Mouse (Mus musculus) adrenal gland, postnatal 14 days (tissue): Measurements from ENCODE around the gene Fkbp6. TPM values are rescaled to one million over a fixed set of nuclear protein-coding genes. Genes with fewer than 3 reads are reported as not detected.

Experiments used
- DNase-seq: peaks from one replicate; pipeline ENCODE4 v3.0.0; 2021; ENCODE audit warnings: mixed read lengths
- total RNA-seq: library from RNA; stranded (reverse); gene quantifications from 2 replicates; pipeline ENCODE4 v1.2.3, GENCODE M21; 2021

Fkbp6 gene
- total RNA-seq, 1 experiment from 2014 or later = not detected

DNA sequence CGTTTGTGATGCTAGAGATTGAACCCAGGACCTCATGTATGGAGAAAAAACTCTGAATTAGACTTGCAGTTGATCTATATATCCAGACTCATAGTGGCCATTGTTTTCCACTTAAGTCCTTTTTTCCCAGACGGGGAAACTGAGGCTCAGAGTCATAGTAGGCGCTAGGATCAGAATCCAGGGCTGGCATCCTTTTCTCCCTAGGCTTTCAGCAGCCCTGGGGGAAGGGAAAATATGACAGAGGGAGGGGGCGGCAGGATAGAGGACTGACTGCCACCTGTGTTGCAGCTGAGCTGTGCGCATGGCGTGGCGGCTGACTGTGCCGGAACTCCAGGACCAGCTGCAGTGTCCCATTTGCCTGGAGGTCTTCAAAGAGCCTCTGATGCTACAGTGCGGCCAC lies 3.2 kb upstream of the Fkbp6 start, which contains the start of gene Trim50:
Gene Trim50, plus strand, starts transcription at position 301 of the 400 bp plus-strand sequence.
- no peak for DNase-seq

DNA sequence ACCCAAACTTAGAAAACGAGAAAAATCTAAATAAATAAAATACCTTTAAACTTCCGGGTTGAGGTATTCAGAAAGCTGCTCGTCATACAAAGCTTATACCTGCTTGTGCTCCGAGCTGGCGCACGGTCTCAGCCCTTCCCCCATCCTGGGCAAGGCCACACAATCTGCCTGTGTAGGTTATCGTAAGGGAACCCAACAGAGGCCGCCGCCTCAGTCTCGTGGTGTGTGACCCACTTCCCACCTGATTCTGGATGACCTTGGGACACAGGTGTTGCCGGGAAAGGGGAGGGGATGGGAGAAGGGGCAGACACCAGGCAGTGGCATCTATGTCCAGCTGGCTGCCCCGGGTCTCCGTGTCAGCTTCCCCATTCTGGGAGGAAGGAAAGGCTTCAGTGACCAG lies 1.8 kb upstream of the Fkbp6 start:
- DNase-seq = no peak

DNA sequence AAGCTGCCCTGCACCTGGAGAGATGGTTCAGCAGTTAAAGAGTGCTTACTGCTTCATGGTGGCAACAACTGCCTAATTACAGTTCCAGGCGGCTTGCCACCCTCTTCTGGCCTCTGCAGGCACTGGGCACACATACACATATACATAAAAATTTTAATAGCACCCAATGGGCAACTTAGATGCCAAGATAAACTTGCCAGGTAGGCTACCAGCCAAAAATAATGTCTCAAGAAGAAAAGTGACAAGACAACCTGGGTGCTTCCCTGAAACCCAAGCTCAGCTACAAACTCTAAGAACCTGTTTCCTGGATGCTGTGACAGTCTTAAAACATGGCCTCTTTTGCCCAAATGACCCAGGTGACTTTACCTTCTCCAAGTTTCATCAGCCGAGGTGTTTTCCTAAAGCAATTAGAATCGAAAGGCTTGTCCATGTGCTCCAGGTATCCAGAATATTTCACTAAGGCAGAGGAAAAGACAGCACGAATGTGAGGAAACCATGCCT lies 2.3 kb downstream of the Fkbp6 start:
- DNase-seq = no peak

DNA sequence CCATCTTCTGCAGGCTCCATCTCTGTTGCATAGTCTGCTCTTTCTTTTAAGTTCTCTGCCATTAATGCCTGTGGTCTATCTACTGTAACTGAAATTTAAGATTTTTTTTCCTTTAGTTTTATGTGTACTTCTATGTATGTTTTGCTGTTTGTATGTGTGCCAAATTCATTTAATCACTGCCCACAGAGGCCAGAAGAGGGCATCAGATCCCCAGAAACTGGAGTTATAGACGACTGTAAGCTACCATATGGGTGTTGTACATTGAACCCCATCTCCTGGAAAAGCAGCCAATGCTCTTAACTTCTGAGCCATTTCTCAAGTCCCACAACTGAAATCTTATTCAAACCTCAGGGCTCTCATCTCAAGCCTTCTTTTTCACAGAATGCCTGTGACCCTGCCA lies 3.4 kb downstream of the Fkbp6 start:
- no peak for DNase-seq

DNA sequence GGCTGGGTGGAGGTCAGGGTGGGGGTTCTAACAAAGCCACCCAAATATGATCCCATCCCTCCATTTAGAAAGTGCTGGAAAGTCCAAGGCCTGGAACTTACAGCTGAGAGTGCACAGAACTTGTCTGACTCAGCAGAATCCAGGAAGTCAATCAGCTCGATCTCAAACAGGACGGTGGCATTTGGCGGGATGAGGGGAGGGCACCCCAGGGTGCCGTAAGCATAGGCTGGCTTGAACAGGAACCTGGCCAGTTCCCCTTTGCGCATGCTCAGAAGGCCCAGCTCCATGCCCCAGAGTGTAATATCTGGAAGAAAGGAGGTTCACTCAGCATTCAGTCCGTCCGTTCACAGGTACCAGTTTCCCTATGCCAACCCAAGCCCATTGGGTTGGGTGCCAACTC lies 3.9 kb downstream of the Fkbp6 start:
- DNase-seq = no peak

DNA sequence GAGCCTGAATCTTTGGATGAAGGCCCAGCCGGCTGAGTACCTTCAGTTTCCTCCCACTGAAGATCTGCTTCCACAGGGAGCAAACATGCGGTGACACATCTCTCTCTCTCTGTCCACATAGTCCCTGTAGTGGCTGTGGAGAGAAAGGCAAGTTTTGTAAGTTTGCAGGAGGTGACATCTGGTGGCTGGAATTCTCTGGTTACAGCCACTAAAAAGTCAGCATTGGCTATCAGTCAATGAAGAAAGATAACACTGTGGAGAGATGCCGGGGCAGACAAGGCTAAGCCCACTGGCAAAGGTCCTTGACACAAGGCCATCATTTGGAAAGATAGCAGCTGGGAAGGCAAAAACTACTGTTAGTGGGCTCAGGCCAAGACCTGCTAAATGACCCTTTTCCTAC lies 12.3 kb downstream of the Fkbp6 start:
- DNase-seq = peak; percentile 60

DNA sequence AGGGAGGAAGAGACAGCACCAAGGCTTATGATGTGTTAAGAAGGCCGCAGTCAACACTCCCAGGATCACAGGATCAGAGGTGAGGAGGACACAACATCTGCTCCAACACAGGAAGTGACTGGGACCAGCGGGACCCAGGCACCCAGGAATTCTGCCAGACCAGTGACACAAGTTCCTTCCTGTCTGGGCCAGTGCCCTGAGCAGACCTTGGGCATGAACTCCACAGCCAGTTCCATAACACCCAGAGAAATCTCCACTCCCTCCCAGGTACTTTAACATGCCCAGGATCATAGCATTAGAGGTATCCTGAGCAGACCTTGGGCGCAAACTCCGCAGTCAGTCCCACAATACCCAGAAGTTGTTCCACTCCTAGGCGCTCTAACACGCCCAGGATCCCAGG lies 18.7 kb downstream of the Fkbp6 start:
- DNase-seq = peak; percentile 16

DNA sequence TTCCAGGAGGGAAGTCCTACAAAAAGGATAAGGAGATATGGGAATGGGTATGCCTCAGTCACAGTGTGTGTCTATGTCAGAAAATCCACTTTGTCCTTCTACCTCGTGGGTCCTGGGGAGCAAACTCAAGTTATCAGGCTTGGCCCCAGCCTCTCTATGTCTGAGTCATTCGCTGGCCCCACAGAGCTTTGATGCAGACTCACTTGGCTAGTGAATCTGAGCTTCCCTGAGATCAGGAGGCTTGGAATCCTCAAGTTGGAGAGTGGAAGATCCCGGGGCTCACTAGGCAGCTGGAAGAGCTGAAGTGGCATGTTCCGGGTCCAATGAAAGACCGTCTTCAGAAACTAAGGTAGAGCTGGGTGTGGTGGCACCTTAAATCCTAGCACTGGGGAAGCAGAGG lies 19.6 kb downstream of the Fkbp6 start:
- no peak for DNase-seq

DNA sequence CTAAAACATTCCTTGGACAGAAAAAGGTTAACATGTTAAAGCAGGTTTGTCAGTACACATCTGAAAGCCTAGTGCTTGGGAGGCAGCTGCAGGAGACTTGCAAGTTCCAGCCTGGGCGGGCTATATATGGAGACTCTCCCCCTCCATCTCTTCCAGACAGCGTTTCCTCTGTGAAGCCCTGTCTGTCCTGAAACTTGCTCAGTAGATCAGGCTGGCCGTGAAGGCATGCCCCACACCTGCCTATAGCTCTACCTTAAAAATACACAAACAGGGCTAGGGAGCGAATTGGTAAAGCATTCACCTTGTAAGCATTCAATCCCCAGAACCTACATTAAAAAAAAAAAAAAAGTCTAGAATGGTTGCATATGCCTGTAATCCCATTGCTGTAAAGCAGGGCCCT lies 20.4 kb downstream of the Fkbp6 start:
- no peak for DNase-seq

DNA sequence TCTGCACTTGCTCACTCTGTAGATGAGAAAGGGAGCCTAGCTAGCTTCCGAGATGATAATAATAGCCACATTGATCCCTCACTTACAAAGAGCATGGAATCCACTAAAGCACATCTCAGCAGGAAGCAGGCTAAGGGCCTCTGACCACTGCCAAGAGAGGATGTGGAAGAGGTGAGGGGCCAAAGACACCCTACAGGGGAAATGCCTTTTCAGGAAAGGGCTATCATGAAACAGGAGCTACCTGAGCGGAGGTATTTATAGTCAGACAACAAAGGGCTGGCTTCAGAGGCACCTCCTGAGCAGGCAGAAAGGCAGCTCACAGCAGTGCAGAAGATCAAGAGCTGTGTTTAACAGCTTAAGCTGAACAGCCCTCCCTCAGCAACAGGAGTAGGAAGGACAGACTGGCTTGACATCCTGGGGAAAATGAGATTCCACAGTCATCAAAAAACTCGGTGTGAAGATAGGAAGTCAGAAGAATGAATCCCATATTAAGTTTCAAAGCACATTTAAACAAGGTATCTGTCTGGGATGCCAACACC lies 23.7 kb downstream of the Fkbp6 start:
- DNase-seq = no peak

DNA sequence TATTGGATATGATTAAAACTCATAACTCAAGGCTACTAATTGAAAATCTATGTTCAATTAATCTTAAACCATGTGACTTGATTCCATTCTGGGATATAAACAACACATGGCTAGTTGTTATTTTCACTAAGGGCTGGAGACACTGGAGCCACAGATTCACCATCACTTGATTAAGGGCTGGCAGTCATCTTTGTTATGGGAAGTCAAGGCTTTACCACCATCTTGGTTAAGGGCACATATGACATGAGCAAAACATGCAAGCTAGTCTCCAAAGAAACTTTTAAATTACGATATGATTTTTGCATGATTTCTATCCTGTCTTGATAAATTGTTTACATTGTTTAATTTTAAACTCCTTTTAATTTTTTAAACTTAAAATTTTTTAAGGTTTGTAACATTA lies 27.6 kb downstream of the Fkbp6 start:
- no peak for DNase-seq

DNA sequence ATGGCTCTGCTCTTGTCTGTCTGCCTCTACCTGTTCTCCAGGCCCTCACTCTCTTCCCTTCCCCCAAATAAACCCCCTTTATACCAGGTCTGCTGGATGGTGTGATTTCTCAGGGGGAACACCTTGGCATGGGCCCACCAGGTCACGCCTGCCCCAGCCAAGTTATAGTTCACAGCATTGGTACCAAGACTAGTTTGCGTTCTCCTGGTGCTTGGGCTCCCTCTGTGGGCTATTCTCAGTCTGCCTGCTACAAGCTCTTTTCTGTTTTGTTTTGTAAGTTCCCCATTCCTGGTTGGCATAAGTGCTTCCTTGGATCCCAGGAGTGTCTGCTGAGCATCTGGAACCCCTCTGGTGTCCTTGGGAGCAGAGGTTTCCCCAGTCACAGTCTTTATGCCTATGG lies 30.0 kb downstream of the Fkbp6 start:
- no peak for DNase-seq

DNA sequence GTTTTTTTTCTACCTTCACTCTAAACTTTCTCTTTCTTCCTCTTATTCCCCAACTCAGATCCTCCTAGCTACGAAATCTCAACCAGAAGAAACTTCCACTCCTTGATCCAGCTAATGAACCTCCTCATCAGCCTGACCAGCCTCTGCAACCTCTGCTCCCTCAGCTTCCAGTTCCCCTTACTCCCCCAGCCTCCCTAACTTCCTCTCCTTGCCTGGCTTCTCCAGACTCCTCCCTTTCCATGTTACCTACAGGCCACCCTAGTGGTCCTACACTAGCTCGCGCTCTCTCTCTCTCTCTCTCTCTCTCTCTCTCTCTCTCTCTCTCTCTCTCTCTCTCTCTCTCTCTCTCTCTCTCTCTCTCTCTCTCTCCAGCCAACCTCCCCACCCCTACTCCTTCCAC lies 33.7 kb downstream of the Fkbp6 start:
- no peak for DNase-seq

DNA sequence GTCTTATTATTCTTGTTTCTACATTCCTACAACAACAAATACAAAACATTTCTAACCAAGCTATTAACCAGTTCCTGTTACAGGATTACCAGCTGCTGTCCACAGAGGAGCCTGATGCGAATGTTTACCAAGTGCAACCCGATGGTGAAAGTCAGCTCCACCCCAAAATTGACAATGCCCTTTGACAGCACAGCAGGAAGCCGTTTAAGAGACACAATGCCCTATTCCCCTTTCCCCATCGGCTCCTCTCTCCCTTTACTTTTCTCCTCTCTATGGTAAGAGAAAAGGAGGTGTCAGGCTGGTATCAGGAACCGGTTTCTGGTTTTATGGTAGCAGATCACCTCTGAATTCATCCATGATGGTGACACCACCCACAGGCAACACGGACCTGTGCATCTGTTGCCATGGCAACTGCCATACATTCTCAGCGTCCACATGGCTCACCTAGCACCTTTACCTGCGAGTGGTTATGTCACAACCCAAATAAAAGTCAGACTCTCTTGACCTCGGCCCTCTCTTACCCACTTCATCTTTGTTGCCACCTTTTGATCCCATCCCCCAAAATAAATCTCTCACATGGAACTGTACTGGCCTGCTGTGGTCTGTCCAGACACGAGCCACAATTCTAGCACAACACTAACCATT lies 43.4 kb downstream of the Fkbp6 start:
- no peak for DNase-seq

DNA sequence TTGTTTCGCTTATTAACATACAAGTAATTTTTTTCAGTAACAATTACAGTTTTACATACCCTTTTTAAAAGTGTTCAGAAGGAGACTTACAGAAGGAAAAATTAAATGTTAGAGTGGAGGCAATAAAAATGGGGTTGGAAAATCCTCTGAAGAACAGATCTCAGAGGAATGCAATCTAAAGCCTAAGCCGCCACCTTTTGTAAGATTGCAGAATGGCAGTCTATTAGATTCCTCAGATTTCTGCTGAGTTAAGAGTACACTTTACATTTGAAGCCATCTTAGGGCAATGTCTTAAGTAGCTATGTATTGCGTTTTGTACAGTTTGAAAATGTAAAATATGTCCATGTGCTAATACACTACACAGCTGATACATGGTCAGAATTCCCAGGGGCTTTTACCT lies 47.4 kb downstream of the Fkbp6 start:
- DNase-seq = no peak

DNA sequence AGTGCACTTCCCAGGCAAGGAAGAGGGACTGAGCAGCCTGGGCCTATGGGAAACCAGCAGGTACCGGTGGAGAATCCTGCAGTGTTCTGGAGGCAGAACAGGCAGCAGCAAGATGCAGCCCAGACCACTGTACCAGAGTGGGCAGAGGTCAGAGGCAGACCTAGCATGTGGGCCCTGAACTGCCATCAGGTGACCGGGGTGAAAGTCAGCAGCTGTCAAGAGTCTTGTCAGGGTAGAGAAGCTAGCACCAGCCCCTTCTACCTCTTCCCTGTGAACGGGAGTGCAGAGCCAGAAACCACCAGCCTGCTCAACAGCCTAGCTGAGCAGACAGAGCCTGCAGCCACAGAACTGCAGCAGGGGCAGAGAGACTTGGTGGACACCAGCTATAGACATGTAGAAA lies 47.9 kb downstream of the Fkbp6 start:
- DNase-seq = no peak

DNA sequence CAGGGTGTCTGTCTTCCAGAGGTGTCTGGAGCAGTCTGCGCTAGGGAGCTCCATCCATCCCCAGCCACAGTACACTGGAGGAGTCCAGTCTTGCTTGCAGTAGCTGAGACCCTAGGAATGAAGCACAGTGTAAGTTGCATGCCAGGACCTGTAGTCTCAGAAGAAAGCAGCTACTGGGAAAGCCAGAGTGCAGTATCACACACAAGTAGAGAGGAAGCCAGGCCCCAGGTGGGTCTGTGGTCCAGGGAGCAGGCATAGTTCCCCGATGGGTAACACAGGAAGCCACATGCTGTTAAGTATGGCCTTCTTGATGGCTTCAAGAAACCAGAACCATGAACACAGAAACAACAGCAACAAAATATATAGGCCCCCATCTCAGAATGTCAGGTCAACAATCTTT lies 57.8 kb downstream of the Fkbp6 start:
- DNase-seq = no peak

DNA sequence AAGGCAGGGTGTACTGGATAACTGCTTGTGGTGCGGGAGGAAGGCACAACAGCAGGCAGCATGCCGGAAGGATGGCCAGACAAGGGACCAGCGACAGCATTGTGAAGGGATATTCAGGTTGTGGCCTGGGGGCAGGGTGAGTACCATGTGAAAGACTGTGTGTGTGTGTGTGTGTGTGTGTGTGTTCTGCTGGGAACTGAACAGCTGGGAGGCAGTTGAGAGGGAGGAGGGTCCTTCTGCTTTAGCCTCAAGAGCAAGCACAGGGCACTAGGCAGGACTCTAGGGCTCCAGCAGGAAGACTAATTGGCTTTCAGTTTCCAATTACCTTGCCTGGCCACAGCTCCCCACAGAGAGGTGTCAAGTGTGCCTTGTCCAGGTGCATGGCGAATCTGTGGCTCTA lies 58.7 kb downstream of the Fkbp6 start:
- DNase-seq = no peak

DNA sequence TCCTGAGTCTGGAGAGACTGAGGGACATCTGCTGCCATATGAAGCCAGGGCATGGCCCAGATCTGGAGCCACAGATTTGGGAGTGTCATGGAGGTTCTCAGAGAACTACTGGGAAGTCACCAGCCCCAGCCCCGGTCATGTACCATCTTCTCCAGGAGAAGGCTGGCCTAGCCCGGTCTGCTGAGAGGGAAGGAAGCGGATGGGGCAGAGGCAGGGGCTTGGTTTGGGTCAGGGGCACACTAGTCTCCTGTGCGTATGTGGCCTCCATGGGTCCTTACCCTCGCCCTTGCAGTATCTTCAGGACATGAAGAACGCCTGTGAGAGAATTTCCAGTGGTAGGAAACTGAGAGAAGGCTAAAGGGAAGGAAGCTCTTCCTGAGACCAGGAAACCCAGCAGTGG lies 59.1 kb downstream of the Fkbp6 start:
- DNase-seq = no peak

DNA sequence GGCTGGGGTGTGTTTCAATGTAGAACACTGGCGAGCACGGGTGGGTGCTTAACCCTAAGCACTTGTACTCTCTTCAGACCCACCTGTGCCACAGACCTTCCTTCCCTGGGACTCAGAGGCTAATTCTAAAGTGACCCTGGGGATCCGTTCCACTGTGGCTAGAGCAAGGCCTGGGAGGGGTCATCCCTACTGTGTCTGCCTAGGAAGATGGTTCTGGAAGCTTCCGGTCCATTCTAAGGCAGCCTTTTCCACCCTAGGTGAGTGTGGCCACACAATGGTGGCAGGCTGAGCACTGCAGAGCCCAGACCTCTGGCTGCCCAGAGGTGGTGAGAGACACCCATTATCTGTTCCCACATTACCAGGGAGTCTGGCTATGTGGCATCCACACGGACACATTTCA lies 62.9 kb downstream of the Fkbp6 start:
- DNase-seq = no peak

DNA sequence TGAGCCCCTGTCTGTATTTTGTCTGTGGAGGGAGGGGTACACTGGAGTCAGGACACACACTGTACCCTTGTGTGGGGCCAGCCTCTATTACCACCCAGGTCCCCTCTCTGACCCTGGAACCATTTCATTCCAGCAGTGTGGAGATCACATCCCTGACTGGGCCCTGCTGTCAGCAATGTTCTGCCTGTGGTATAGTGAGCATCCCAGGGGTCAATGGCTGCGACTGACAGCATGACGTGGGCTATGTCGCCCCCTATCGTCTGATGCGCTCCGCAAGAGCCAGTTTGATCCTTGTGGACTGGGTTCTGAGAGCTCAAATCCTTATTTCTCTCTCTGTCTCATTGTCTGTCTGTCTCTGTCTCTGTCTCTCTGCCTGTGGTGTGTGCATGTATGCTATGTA lies 63.7 kb downstream of the Fkbp6 start:
- DNase-seq = peak; percentile 91

DNA sequence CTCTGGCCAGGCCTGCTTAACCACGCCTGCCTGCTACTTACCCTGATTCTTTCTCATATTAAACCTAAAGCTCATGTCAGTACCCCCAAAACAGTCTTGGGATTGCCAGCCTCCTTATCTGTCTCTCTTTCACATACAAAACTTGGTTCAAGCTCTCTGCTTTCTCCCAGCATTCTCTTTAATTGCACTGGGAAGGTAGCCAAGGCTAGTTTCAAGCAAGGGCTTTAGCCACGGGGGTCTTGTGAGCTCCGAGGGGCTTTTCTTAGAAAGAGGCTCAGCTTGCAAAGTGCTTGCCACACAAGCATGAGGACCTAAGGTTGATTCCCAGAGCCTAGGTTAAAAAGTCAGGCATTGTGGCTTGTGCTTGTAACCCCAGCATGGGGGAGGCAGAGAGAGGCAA lies 64.6 kb downstream of the Fkbp6 start:
- DNase-seq = no peak

DNA sequence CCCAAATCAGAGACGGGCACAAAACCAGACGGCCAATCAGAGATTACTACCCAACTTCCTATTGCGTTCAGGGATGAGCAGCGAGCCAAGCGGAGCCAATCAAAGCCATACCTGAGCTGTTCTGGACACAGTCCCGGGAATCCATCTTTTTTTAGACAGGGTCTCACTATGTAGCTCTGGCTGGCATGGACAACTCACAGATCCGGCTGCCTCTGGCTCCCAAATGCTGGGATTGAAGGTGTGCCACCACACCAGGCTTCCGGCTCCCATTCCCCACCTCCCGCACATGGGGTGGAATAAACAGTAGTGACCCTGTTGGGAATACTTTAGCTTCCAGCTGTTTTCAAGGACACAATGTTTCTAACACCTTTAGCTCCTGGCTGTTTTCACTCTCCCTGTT lies 69.6 kb downstream of the Fkbp6 start:
- DNase-seq = no peak

DNA sequence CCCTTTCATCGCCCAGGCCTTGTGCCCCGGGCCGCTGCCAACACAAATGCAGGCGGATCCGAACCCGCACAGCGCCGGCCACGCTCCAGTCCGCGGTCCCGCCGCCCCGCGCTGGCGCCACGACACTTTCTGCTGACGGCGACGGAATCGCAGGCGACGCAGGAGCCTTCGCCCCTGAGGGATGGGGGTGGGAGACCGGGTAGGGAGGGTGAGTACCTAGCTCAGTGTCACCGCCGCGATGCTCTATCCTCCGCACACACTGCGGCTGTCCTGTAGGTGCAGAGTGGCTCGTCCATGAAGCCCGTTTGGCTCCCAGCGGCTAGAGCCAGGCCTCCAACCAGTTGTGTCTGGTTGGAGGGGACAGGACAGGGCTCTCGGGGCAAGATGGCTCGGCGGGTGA lies 73.2 kb downstream of the Fkbp6 start:
- DNase-seq = no peak
